Mouse (Mus musculus): ENCODE measurements at regions not wholly inside any gene's neighbourhood (a gene's known extent, or its start where the extent isn't known, plus 50 kb on each side); places are given as distances from the start of the nearest gene placed in this dataset.

DNA sequence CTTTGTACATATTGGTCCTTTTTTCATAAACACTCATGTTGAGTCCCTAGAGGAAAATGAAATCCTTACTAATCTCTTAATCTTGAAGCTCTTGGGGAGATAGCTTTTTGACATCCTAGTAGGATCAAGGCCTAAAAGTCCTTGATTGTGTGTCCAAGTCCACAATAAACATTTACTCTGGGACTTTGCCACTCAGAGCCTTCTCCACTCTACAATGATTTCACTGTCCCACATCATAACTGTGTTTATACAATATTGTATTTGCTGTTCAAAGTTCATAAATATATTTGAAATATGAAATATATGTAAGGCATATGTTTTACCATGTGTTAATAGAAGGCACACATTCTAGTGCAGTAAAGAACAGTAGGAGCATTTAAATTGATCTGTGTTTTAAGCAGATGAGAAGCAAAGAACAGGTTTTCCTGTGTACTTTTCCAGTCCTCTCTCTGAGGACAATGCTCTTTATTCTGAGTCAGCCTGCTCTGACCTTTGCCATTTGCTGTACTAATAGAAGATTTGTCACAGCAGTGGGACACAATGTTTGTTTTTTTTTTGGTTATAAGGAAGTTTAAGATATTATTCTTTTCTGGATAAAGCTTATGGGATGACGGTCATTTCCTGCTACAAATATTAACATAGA is 130.7 kb upstream of the Gprin3 start:
- ATAC-seq: no peak

DNA sequence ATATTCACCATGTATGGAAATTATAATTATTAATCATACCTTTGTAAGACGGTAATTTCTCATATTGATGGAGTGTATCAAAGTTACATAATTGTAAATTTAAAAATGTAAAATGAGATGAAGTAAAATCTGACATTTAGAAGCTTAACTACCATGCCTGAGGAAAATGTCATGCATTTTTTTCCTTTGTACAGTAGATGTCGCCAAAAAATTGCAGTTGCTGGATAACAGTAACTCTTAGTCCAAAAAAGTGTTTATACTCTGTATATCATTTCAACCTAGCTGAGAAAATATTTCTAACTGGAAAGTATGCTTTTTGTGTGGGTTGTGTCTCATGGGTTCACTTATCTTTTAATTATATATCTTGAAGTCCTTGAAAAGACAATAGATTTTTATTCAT is 110.9 kb upstream of the Gprin3 start:
- no peak for ATAC-seq

DNA sequence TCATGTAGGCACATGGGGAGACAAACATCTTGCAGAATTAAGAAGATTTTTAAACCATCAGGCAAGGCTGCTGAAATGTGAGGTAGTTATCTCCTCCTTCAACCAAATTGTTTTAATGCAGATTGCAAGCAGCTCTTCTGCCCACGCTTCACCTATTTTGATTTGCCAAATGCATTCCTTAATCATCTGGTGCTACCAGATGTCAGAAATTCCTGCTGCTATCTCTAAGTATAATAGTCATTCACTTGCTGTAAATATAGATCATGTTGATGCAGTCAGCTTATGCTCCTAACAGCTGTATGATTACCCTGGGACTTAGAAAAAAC is 98.8 kb upstream of the Gprin3 start:
- ATAC-seq: no peak

DNA sequence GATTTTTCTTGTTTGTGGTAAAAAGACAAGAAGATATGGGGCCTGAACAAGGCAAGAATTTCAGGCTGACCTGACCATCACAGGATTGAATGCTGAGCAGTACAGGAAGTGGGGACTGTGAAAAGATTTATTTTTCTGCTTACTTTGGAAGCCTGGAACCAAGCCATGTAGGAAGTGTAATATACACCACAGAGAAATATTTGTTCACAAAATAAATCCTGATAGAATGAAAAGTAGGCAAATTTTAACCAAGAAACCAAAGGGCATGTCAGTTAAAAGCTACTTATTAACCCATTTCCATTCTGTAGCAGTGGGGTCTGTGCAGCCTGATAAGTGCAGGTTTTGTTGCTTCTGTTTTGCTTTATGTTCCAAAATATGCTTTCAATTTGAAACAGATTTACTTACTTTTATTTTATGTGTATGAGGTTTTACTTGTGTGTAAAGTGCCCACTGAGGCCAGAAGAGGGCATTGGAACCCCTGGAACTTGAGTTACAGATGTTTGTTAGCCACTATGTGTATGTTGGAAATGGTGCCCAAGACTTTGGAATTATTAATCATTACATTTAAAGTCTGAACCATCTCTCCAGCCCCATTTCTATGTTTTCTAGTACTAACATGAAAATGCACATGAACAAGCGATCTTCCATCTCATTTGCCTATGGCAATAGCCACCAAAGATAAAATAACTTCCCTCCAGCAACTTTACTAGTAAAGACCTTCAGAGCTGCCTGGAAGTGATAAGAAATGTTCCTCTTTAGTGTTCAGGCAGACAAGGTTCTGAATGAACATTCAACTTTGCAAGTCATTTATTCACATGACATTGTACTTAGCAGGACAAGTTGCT is 98.2 kb upstream of the Gprin3 start:
- no peak for ATAC-seq

DNA sequence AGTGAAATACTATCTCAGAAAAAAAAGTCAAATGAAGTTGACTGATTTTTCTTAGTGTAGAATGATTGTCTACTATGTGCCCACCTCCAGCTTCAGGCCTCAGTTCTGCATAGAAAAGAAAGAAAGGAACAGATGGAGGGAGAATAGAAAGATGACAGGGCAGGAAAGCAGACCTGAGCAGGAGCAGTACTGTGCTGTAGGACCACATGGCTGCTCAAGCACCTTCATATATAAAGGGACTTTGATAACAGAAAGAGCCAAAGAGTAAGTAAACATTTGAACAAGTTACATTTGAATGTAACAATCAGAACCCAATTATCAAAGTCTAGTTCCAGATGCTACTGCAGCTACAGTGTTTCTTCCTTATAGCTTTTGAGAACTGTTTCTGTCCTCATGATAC is 96.9 kb upstream of the Gprin3 start:
- no peak for ATAC-seq

DNA sequence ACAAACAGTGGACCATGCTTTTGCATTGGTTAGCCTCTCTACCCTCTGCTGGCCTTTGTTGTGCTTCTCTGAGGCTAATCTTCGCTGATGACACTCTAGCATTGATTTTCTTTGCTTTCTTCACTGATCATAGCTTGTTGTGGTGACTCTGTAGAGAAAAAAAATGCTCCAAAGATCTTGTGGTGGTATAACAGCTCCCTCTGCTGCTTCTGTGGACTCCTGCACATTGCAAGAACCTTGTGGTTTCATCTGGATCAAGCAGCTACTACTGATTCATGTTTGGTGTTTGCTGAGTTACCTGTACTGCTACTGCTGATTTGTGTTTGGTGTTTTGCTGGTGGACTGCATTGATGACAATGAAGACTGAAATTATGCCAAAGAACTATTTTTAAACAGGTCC is 74.7 kb upstream of the Gprin3 start:
- ATAC-seq: peak; percentile 61

DNA sequence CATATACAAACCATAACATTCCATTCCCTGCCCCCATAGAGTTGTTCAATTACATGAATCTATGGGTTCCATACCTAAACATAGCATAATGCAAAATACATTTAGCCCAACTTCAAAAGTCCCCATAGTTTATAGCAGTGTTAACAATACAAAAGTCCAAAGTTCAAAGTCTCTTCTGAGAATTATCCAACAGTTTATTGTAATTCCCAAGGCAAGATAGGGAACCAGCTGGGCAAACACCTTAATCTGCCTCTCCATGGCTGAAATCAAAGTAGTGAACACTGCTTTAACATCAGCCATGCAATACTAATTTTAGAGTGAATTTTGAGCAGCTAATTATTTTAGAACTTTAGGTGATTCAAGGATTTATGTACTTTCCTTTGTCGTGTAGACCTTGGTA is 72.7 kb upstream of the Gprin3 start:
- ATAC-seq: no peak

DNA sequence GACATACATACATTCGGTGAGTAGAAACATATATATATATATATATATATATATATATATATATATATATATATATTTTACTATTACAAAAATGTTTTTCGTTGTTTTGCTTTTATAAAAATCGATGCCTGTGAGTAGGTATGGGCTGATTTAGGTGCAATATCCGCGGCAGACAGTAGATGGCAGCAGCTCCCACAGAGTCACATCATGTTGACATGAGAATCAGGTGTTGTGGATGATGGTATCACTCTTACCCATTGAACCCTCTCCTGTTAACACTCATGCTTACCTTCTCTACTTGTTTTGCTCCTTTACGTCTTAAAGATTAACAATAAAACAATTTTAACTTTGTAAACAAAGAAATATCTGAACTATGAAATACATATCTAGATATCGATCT is 72.0 kb upstream of the Gprin3 start:
- ATAC-seq: peak; percentile 81

DNA sequence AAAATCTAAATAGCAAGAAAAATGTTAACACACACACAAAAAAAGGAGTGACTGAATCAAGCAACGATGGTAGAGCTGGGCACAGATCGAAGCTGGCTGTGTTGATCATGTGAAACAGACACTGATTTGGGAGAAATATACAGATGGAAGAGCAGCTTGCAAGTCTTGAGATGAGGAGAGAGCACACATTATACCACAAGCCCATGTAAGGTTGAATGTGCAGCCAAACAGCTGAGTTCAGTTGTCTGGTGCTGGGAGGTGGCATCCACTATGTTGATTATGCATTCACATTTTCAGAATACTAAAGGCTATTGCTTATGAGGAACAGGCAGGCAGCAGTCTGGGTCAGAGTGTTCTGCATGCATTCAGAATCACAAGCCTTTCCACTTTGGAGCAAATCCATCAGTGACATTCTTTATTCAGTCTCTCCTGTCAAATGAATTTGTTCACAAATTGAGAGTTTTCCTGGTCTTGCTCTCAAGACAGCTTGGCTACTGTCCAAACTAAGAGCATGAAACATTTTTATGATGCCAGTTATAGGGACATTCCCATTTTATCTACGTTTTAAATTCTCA is 63.0 kb upstream of the Gprin3 start:
- ATAC-seq: no peak

DNA sequence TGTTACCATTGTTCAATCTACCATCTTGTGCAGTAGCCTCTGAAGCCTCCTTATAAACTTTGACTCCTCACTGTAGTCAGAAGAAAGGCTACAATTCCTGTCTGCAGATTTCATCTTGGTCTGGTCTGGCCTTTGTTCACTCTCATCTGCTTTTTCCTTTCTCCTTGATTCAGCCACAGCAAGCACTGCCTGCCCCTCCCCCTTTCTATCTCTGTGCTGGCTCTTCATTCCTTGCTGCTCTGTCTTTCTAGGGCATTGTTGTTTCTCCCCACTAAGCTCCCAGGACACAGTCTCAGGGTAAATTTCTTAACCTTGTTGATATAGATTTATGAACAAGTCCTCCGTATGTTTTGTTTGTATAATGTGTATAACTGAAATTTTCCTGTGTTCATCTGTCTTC is 62.3 kb upstream of the Gprin3 start:
- no peak for ATAC-seq

DNA sequence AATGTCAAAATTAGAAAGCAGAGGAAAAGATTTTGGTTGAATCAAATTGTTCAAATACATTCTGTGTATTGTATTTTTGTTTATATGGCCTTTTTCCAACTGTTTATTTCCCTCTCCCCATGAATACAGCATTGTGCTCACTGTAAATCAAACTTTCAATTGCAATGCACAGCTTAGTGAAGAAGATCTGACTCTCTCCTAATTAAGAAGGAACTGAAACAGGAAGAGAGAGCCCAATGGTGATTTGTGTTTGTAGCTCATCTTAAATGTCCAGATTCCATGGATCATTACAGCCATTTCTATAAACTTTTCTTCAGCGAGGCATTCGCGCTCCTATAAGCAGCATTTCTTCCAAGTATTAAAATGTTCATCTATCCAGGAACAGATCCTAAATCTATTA is 57.9 kb upstream of the Gprin3 start:
- ATAC-seq: no peak

DNA sequence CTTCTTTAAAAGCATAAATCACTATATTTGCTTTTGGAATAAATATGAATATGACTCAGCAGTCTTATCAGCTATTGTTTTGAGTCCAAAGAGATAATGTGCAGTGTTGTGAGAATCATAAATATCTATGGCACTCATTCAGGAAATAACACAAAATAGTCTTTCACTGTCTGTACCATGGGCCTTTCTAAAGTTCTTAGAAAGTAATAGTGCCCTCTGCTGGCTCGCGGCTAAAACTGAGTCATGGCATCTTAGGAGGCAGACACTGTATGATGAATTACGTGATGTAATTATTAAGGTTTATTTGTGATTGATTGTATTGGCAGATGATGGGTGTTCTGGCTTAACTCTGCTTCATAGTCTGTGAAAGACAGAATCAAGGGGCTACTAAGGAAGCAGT is 57.5 kb upstream of the Gprin3 start:
- ATAC-seq: peak; percentile 98

All from inflammation-experienced regulatory T-cells, adult 6 months (primary cell).